Mouse (Mus musculus) adrenal gland, adult 8-10 months (tissue): ENCODE results near the gene Shisa8. TPM values are rescaled to one million over a fixed set of nuclear protein-coding genes. Genes with fewer than 3 reads are reported as not detected.

ENCODE experiments used
- microRNA-seq, 2 experiments: library from miRNA; unstranded; fragments of <30 nt; microRNA quantifications; one replicate each; pipeline ENCODE4 v1.2.0; 2022
- total RNA-seq, 4 experiments: library from RNA; stranded (reverse); gene quantifications; 2 replicates each; pipeline ENCODE4 v1.2.4; 2022

Shisa8 gene
- total RNA-seq, 4 experiments from 2014 or later: 0.14 to 0.24 (median 0.17) TPM; not detected in 1

Small RNA genes within 50 kb of the gene (microRNA-seq; reads per million reads assigned to microRNA genes)
- gene Mir33: 13.5 to 21.8 reads per million in 2 experiments

Other genes starting within 250 kb of the Shisa8 start
- not detected for gene 1700029P11Rik, start 232.3 kb downstream of the Shisa8 start, total RNA-seq
- 10 to 100 TPM; 64.2 to 93.2 (median 75.4) TPM for gene Xrcc6, start 225.0 kb downstream of the Shisa8 start, total RNA-seq
- gene Desi1, start 179.0 kb downstream of the Shisa8 start, total RNA-seq: 100 to 1,000 TPM in 2 of 4 experiments, 10 to 100 TPM in 2; 50.8 to 137 (median 93.4) TPM
- 10 to 100 TPM; 77.0 to 94.9 (median 88.2) TPM for gene Snu13, start 165.2 kb downstream of the Shisa8 start, total RNA-seq
- not detected for gene 4930407I10Rik, start 153.7 kb downstream of the Shisa8 start, total RNA-seq
- 1 to 10 TPM in 3 of 4 experiments, under 1 TPM in 1; 0.74 to 4.1 (median 2.4) TPM for gene Mei1, start 142.8 kb downstream of the Shisa8 start, total RNA-seq
- 10 to 100 TPM in 3 of 4 experiments, 1 to 10 TPM in 1; 8.9 to 13.7 (median 12.5) TPM for gene Ccdc134, start 84.9 kb downstream of the Shisa8 start, total RNA-seq
- 100 to 1,000 TPM in 2 of 4 experiments, 10 to 100 TPM in 2; 83.2 to 144 (median 107) TPM for gene Srebf2, start 65.6 kb downstream of the Shisa8 start, total RNA-seq
- gene Tnfrsf13c, start 11.6 kb upstream of the Shisa8 start, total RNA-seq: under 1 TPM in 2 of 4 experiments, not detected in 2; 0.45 to 0.92 TPM
- 1 to 10 TPM in 3 of 4 experiments, under 1 TPM in 1; 0.87 to 3.8 (median 1.8) TPM for gene Cenpm, start 31.9 kb upstream of the Shisa8 start, total RNA-seq
- gene 1500009C09Rik, start 39.6 kb upstream of the Shisa8 start, total RNA-seq: under 1 TPM; 0.35 to 0.62 (median 0.39) TPM
- gene Sept3, start 62.1 kb upstream of the Shisa8 start, total RNA-seq: 1 to 10 TPM; 3.0 to 6.9 (median 3.5) TPM
- gene Wbp2nl, start 86.1 kb upstream of the Shisa8 start, total RNA-seq: not detected
- gene Naga, start 126.1 kb upstream of the Shisa8 start, total RNA-seq: 10 to 100 TPM; 68.6 to 89.3 (median 77.9) TPM
- 1 to 10 TPM in 2 of 4 experiments, under 1 TPM in 2; 0.74 to 2.0 (median 1.4) TPM for gene Pheta2, start 126.1 kb upstream of the Shisa8 start, total RNA-seq
- gene Smdt1, start 126.1 kb upstream of the Shisa8 start, total RNA-seq: 100 to 1,000 TPM; 137 to 205 (median 157) TPM
- gene Ndufa6, start 141.5 kb upstream of the Shisa8 start, total RNA-seq: 100 to 1,000 TPM; 293 to 470 (median 376) TPM
- 10 to 100 TPM; 42.2 to 46.6 (median 45.6) TPM for gene Cyp2d22, start 167.4 kb upstream of the Shisa8 start, total RNA-seq
- gene Cyp2d11, start 181.2 kb upstream of the Shisa8 start, total RNA-seq: under 1 TPM in 2 of 4 experiments, not detected in 2; 0.22 to 0.42 TPM
- gene Cyp2d10, start 194.4 kb upstream of the Shisa8 start, total RNA-seq: 1 to 10 TPM in 1 of 4 experiments, not detected in 3; 1.1 TPM
- gene Cyp2d9, start 220.6 kb upstream of the Shisa8 start, total RNA-seq: 1 to 10 TPM in 1 of 4 experiments, under 1 TPM in 1, not detected in 2; 0.46 to 2.5 TPM